Mouse (Mus musculus) liver, embryonic 16.5 days (tissue): Measurements from ENCODE around the gene Adgrf1. TPM values are rescaled to one million over a fixed set of nuclear protein-coding genes. Genes with fewer than 3 reads are reported as not detected.
A peak's percentile ranks its signal among the peaks of the same experiment; 100 is the strongest.

Experiments
- ATAC-seq: fragments of 200-750 bp; cut with Nextera tagmentation; 2 replicates; pipeline ENCODE4 v1.8.0; 2017; ENCODE audit warnings: low read depth, mild to moderate bottlenecking, moderate number of reproducible peaks, moderate library complexity
- H3K27ac ChIP-seq: fragments of 300-500 bp; sonication (generic); 2 replicates; pipeline ENCODE4 v1.5.1; 2014; ENCODE audit warnings: mild to moderate bottlenecking, low read length
- H3K27me3 ChIP-seq: fragments of 300-500 bp; sonication (generic); 2 replicates; pipeline ENCODE4 v1.6.1; 2014; ENCODE audit warnings: low read depth, low read length, mixed read lengths; ENCODE audit not compliant: control insufficient read depth, insufficient read depth
- H3K36me3 ChIP-seq: fragments of 300-500 bp; sonication (generic); 2 replicates; pipeline ENCODE4 v1.6.1; 2014; ENCODE audit warnings: mild to moderate bottlenecking; ENCODE audit not compliant: control insufficient read depth, insufficient read depth
- H3K4me1 ChIP-seq: fragments of 300-500 bp; sonication (generic); 2 replicates; pipeline ENCODE4 v1.6.1; 2014; ENCODE audit warnings: low read depth, low read length, mixed read lengths; ENCODE audit not compliant: control insufficient read depth
- H3K4me2 ChIP-seq: fragments of 300-500 bp; sonication (generic); 2 replicates; pipeline ENCODE4 v1.6.1; 2014; ENCODE audit warnings: low read depth, low read length, mixed read lengths
- H3K4me3 ChIP-seq: fragments of 300-500 bp; sonication (generic); 2 replicates; pipeline ENCODE4 v1.5.1; 2014; ENCODE audit warnings: low read depth, mild to moderate bottlenecking, low read length
- H3K9ac ChIP-seq: fragments of 300-500 bp; sonication (generic); 2 replicates; pipeline ENCODE4 v1.6.1; 2014; ENCODE audit warnings: low read depth, low read length
- H3K9me3 ChIP-seq: fragments of 300-500 bp; sonication (generic); replicated peaks from 2 replicates; pipeline ENCODE4 v1.6.1; 2016; ENCODE audit warnings: low read length; ENCODE audit not compliant: control insufficient read depth
- WGBS: fragments of 180-500 bp; shearing (Covaris S2); extraction: QIAGEN DNeasy Blood & Tissue Kit; methylation state at CpG from one replicate; pipeline ENCODE4 v1.1.7; 2014; ENCODE audit not compliant: insufficient replicate concordance; 5-methylcytosine and 5-hydroxymethylcytosine counted together
- polyA plus RNA-seq: library from polyadenylated mRNA; unstranded; fragments of >200 nt; fragmentation: Nextera tagmentation; extraction: Ambion mirVana; gene quantifications from 2 replicates; pipeline ENCODE4 v1.2.1, GENCODE M21; 2015

The Adgrf1 gene
- polyA plus RNA-seq, 1 experiment from 2014 or later: 1.1 TPM

- no peak overlapping the region for H3K4me3 ChIP-seq
- no peaks in the 10 kb centered on the region for H3K4me1 ChIP-seq
- no peak for ATAC-seq
- H3K27ac ChIP-seq: no peak overlapping the region
- no peaks in the 10 kb centered on the region for H3K36me3 ChIP-seq
- no peak overlapping the region for H3K9ac ChIP-seq
- H3K27me3 ChIP-seq: peaks cover 9% of the 10 kb centered on the region; the same call in 1 of the 2 replicates
- H3K9me3 ChIP-seq: no peaks in the 10 kb centered on the region
- WGBS: 61% methylated on average over 6 of the region's 6 CpGs
- H3K4me2 ChIP-seq: no peak overlapping the region
These were observed 95.2 kb downstream of the Adgrf1 start for GRCm38 (mm10) chr17:43365297-43365696.

DNA sequence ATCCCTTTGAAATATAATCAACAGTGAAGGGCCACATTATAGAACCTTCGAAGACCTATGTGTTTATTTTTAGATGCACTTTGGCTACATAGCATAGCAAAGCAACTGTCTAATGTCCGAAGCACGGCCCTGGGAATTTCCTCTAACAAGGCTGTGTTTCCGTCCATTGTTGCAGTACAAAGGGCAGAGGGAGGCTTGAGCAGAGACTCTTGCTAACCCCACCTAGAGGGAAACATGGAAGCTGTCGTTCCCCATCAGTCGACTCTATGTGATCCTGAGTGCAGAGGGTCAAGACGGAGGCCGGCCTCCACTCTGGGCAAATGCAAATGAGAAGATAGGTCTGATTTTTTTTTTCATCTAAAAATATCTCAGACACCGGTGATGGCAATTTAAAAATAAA is 96.4 kb downstream of the Adgrf1 start:
- no peak overlapping the region for H3K9ac ChIP-seq
- peak; percentile 27; the same call in 1 of the 2 replicates for ATAC-seq
- 44% methylated on average over 9 of the region's 9 CpGs for WGBS
- H3K9me3 ChIP-seq: no peaks in the 10 kb centered on the region
- H3K4me3 ChIP-seq: no peak overlapping the region
- no peak overlapping the region for H3K27ac ChIP-seq
- H3K4me1 ChIP-seq: no peaks in the 10 kb centered on the region
- no peak overlapping the region for H3K4me2 ChIP-seq
- peaks cover 2% of the 10 kb centered on the region; the same call in 1 of the 2 replicates for H3K27me3 ChIP-seq
- H3K36me3 ChIP-seq: no peaks in the 10 kb centered on the region

- no peak overlapping the region for H3K27ac ChIP-seq
- no peak overlapping the region for H3K9ac ChIP-seq
- H3K36me3 ChIP-seq: no peaks in the 10 kb centered on the region
- no peaks in the 10 kb centered on the region for H3K27me3 ChIP-seq
- H3K9me3 ChIP-seq: no peaks in the 10 kb centered on the region
- 47% methylated on average over 5 of the region's 5 CpGs for WGBS
- no peak overlapping the region for H3K4me3 ChIP-seq
- H3K4me1 ChIP-seq: no peaks in the 10 kb centered on the region
- H3K4me2 ChIP-seq: no peak overlapping the region
- ATAC-seq: no peak
These were observed 98.0 kb downstream of the Adgrf1 start for GRCm38 (mm10) chr17:43368171-43368576.

DNA sequence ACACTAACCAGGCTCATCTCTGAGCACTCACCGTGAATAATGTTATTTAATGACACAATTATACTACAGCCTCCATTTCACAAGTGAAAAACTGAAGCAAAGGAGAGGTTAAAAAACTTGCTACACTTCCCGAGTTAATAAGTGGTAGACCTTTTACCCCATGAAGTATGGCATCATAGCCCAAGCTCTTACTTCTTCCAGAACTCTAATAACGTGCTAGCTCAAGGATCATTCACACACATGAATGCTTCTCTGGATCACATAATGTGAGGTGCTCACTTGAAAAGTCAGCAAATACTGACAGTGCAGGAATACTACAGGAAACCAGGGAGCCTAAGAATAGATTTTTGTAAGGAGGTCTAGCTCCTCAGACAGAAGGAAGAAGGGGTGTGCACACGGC is 102.5 kb downstream of the Adgrf1 start:
- no peak overlapping the region for H3K4me2 ChIP-seq
- no peak overlapping the region for H3K9ac ChIP-seq
- H3K27me3 ChIP-seq: no peaks in the 10 kb centered on the region
- no peak overlapping the region for H3K4me3 ChIP-seq
- ATAC-seq: no peak
- H3K4me1 ChIP-seq: no peaks in the 10 kb centered on the region
- no peaks in the 10 kb centered on the region for H3K9me3 ChIP-seq
- no peaks in the 10 kb centered on the region for H3K36me3 ChIP-seq
- no peak overlapping the region for H3K27ac ChIP-seq
- WGBS: 48% methylated on average over 4 of the region's 4 CpGs

DNA sequence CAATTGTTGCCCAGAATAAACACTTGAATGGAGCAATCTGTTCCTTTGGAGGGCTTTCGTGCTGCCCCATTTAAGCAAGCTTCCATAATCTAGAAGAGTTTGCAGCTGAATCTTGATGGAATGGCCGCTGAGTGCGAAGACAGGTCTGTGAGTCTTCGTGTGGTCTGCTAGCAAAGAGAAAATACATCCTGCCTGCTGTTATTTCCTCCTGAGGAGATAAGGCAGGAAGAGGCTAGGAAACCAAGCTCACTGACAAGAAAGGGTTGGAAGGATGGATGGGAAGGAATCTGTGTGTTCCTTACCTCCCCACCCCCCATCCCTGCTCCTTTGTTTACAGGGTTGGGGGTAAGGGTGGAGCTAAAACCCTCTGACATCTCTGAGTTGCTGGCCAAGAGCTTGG is 103.9 kb downstream of the Adgrf1 start:
- H3K9me3 ChIP-seq: no peaks in the 10 kb centered on the region
- H3K27ac ChIP-seq: no peak overlapping the region
- H3K36me3 ChIP-seq: no peaks in the 10 kb centered on the region
- no peak overlapping the region for H3K4me2 ChIP-seq
- H3K9ac ChIP-seq: no peak overlapping the region
- no peaks in the 10 kb centered on the region for H3K4me1 ChIP-seq
- WGBS: 15% methylated on average over 4 of the region's 4 CpGs
- ATAC-seq: no peak
- H3K27me3 ChIP-seq: no peaks in the 10 kb centered on the region
- H3K4me3 ChIP-seq: no peak overlapping the region

Other genes starting within 250 kb of the Adgrf1 start
- 3.7 and 3.8 TPM in 2 replicates for gene Adgrf5, start 90.1 kb downstream of the Adgrf1 start, polyA plus RNA-seq
- gene Mep1a, start 232.5 kb downstream of the Adgrf1 start, polyA plus RNA-seq: 0.07 and 0.24 TPM in 2 replicates